ENCODE assay signal across 9 mouse cellular contexts in genomic region chr1:167691911-167692682, GRCm38 (mm10). TPM values are rescaled to one million over a fixed set of nuclear protein-coding genes. Genes with fewer than 3 reads are reported as not detected.
DNase-seq lines count a peak whose midpoint lies in the region; ATAC-seq lines count a peak whose summit lies in the region.
"Had no signal": no experiment of that assay in that cellular context is flagged by ENCODE, and none has a peak within 500 bp of the region (broad histone marks: within the 10 kb centered on the region; RNA-seq: fewer than 3 reads in every experiment).

No protein-coding gene starts in this region.

- H3K4me1 ChIP-seq in heart, embryonic 10.5 days = peaks cover 21% of the 10 kb centered on the region
- peaks cover 11% of the 10 kb centered on the region for H3K4me1 ChIP-seq in midbrain, embryonic 11.5 days (ENCODE audit: control insufficient read depth, insufficient read depth, low read length)

- under 1% methylated on average over 44 of the region's 44 CpGs for WGBS in heart, embryonic 10.5 days
- under 1% methylated on average over 44 of the region's 44 CpGs for WGBS in midbrain, embryonic 11.5 days

- H3K27me3 ChIP-seq in heart, embryonic 10.5 days (ENCODE audit: insufficient read depth, poor library complexity, severe bottlenecking) = peaks cover 99% of the 10 kb centered on the region
- peaks cover 87% of the 10 kb centered on the region for H3K27me3 ChIP-seq in midbrain, embryonic 11.5 days (ENCODE audit: control insufficient read depth, insufficient read depth, low read length)

- intact Hi-C loops in heart, postnatal 10 days (cut with DNase I) = no loop called here

- no peak overlapping the region for H3K27ac ChIP-seq in heart, embryonic 10.5 days
- no peak overlapping the region for H3K27ac ChIP-seq in midbrain, embryonic 11.5 days (ENCODE audit: low read depth, low read length)
- H3K27ac ChIP-seq: liver, embryonic 14.5 days had no signal

- peak; percentile 74 for DNase-seq in heart, embryonic 10.5 days (ENCODE audit: low spot score)
- DNase-seq in heart, adult 9 months (ENCODE audit: low spot score in 2 of 2) = no peak
- peak; percentile 17 for DNase-seq in Muller cell, postnatal 12 days (ENCODE audit: inconsistent ontology term)
- peak; percentile 16 to 31 for DNase-seq in heart, postnatal 10 days
- peak; percentile 96 for DNase-seq in midbrain, embryonic 11.5 days (ENCODE audit: low spot score, missing footprints)
- DNase-seq in left cerebral cortex, adult 8-10 months (ENCODE audit: low spot score in 2 of 2) = no peak
- DNase-seq in thymus, postnatal 0 days (ENCODE audit: low spot score) = no peak
- no peak for DNase-seq in urinary bladder, postnatal 10 days (ENCODE audit: low spot score)

- H3K4me2 ChIP-seq in midbrain, embryonic 11.5 days = peak overlapping the region; percentile 31

- H3K4me3 ChIP-seq in heart, embryonic 10.5 days = peak overlapping the region; percentile 49
- H3K4me3 ChIP-seq in midbrain, embryonic 11.5 days (ENCODE audit: low read depth, low read length) = peak overlapping the region; percentile 49

- no peaks in the 10 kb centered on the region for H3K9me3 ChIP-seq in heart, embryonic 10.5 days
- no peaks in the 10 kb centered on the region for H3K9me3 ChIP-seq in midbrain, embryonic 11.5 days (ENCODE audit: control insufficient read depth, low read length)

- ATAC-seq in midbrain, embryonic 11.5 days (ENCODE audit: low FRiP score) = no peak

- peak overlapping the region; percentile 49 for H3K9ac ChIP-seq in midbrain, embryonic 11.5 days (ENCODE audit: low read length)
- H3K9ac ChIP-seq: liver, embryonic 14.5 days had no signal

- H3K36me3 ChIP-seq in heart, embryonic 10.5 days = no peaks in the 10 kb centered on the region
- no peaks in the 10 kb centered on the region for H3K36me3 ChIP-seq in midbrain, embryonic 11.5 days (ENCODE audit: control insufficient read depth, insufficient read depth, low read length)

RNA-seq across cellular contexts. Expression of gene Lmx1a, which starts 3.1 kb away (rescaled TPM):
- polyA plus RNA-seq in heart, embryonic 10.5 days (2016; fragmentation: Nextera tagmentation; extraction: Ambion mirVana) = 2.2 and 4.0 TPM in 2 replicates
- total RNA-seq in heart, postnatal 10 days (2021) = not detected
- 16.5 and 18.7 TPM in 2 replicates for polyA plus RNA-seq in midbrain, embryonic 11.5 days (2014; fragmentation: Nextera tagmentation; extraction: Ambion mirVana)
- total RNA-seq in left cerebral cortex, adult 8-10 months (2022) = not detected
- polyA plus RNA-seq in thymus, postnatal 0 days (2015; fragmentation: Nextera tagmentation; extraction: Ambion mirVana) = 0.08 and 0.10 TPM in 2 replicates

Comparison
In these comparisons a context has a peak if more than half of its experiments do, and no peak if none do; other contexts are left out.
1. DNase-seq: peak in heart, embryonic 10.5 days (single experiment), Muller cell, postnatal 12 days (single experiment), heart, postnatal 10 days (2 of 2) and midbrain, embryonic 11.5 days (single experiment); none in heart, adult 9 months (0 of 2), left cerebral cortex, adult 8-10 months (0 of 2), thymus, postnatal 0 days (single experiment) and urinary bladder, postnatal 10 days (single experiment).